Mouse (Mus musculus): ENCODE results near the gene Map3k3.

GRCm38 (mm10) chr11:106179711-106180448 is 95.5 kb downstream of the Map3k3 start:
- no peak for TF ChIP-seq CTCF (IDR thresholded peaks at IDR 0.05; ENCODE audit: low read depth, low read length)
- no peak for TF ChIP-seq POLR2A (IDR thresholded peaks at IDR 0.05; ENCODE audit: extremely low read depth, insufficient read depth, low read length)
